Mouse (Mus musculus): ENCODE measurements at regions not wholly inside any gene's neighbourhood (a gene's known extent, or its start where the extent isn't known, plus 50 kb on each side); places are given as distances from the start of the nearest gene placed in this dataset.
"Not testable (repeated sequence)": the region's sequence is repeated elsewhere in the genome, so short reads cannot be mapped to it uniquely, and the experiment has no call there.

DNA sequence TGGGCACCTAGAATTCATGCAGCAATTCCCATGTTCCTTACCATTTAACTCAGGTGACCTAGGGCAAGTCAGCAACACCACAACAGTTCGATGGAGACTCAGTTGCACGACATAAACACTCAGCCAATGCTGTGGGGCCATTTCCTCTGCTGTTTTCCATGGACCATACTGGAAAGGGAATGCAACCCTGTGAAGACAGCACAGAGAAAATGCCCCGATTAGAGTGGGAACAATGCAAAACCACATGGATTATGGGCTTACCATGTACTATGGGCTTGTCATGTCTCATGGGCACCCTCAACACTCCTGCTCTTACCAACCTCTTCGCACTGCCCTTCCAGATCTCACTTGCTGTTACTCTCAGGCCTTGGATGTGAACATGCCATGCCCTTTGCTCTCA, 207.6 kb downstream of the Snurf start:
- DNase-seq, result not testable (repeated sequence)

DNA sequence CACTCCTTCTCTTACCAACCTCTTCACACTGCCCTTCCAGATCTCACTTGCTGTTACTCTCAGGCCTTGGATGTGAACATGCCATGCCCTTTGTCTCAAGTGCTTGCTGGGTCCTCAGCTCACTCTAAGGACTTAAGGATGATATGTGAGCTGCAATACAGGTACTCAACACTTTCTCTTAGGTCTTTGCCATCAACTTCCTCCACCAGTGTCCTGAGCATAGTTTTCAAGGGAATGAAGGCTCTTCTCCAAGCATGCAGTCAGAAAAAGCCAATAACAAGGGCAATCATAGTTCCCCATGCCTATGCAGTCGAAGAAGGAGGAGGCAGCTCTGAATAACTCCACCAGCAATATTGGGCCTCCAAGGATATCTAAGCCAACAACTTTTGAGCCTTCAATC, 235.1 kb downstream of the Snurf start:
- DNase-seq, result peak; percentile 17

DNA sequence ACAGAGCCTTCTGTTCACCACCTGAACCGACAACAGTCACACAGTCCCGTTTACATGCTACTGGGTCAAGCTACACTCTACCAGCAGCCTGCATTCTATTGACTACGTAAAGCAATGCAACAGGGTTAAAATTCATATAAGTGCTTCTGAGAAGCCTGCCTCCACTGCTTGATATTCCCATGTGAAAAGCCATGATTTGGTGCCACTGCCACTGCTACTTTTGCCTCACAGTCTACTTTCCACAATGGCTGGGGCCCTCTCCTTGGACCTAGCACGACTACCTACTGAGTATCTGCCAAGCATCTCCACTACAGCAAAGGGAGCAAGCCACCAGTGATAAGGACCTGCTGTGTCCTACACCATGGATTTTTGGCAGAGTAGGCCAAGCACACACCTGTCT, 236.2 kb downstream of the Snurf start:
- DNase-seq, result peak; percentile 6

DNA sequence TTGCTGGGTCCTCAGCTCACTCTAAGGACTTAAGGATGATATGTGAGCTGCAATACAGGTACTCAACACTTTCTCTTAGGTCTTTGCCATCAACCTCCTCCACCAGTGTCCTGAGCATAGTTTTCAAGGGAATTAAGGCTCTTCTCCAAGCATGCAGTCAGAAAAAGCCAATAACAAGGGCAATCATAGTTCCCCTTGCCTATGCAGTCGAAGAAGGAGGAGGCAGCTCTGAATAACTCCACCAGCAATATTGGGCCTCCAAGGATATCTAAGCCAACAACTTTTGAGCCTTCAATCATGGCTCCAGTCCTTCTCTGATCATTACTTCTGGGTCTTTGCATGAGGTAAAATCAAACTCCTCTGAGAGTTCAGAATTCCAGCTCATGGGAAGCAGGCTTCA, 237.5 kb downstream of the Snurf start:
- not testable (repeated sequence) for DNase-seq

All from kidney, adult 9 months (tissue).